Mouse (Mus musculus) heart, embryonic 13.5 days (tissue): ENCODE measurements around the gene Golm1. TPM values are rescaled to one million over a fixed set of nuclear protein-coding genes. Genes with fewer than 3 reads are reported as not detected.
A peak's percentile ranks its signal among the peaks of the same experiment; 100 is the strongest.
"Not testable (repeated sequence)": the region's sequence is repeated elsewhere in the genome, so short reads cannot be mapped to it uniquely, and the experiment has no call there.

Source experiments
- ATAC-seq: fragments of 200-750 bp; cut with Nextera tagmentation; 2 replicates; pipeline ENCODE4 v1.8.0; 2017; ENCODE audit warnings: moderate TSS enrichment; ENCODE audit not compliant: insufficient number of reproducible peaks, low FRiP score, low TSS enrichment; ENCODE audit errors: extremely low read depth
- H3K27ac ChIP-seq: fragments of 300-500 bp; sonication (generic); replicated peaks from 2 replicates; pipeline ENCODE4 v1.5.1; 2015; ENCODE audit warnings: moderate library complexity, mild to moderate bottlenecking, inconsistent platforms
- H3K27me3 ChIP-seq: fragments of 300-500 bp; sonication (generic); replicated peaks from 2 replicates; pipeline ENCODE4 v1.6.1; 2015; ENCODE audit warnings: mild to moderate bottlenecking, inconsistent platforms
- H3K36me3 ChIP-seq: fragments of 300-500 bp; sonication (generic); 2 replicates; pipeline ENCODE4 v1.6.1; 2015; ENCODE audit warnings: mild to moderate bottlenecking, inconsistent platforms
- H3K4me1 ChIP-seq: fragments of 300-500 bp; sonication (generic); 2 replicates; pipeline ENCODE4 v1.6.1; 2015; ENCODE audit warnings: inconsistent platforms
- H3K4me2 ChIP-seq: fragments of 300-500 bp; sonication (generic); 2 replicates; pipeline ENCODE4 v1.6.1; 2015; ENCODE audit warnings: inconsistent platforms, mild to moderate bottlenecking, moderate library complexity
- H3K4me3 ChIP-seq: fragments of 300-500 bp; sonication (generic); 2 replicates; pipeline ENCODE4 v1.5.1; 2015; ENCODE audit warnings: moderate library complexity, mild to moderate bottlenecking, inconsistent platforms
- H3K9ac ChIP-seq: fragments of 300-500 bp; sonication (generic); 2 replicates; pipeline ENCODE4 v1.6.1; 2015; ENCODE audit warnings: inconsistent platforms, mild to moderate bottlenecking, moderate library complexity
- H3K9me3 ChIP-seq: fragments of 300-500 bp; sonication (generic); 2 replicates; pipeline ENCODE4 v1.6.1; 2016; ENCODE audit warnings: inconsistent platforms
- WGBS: fragments of 180-500 bp; shearing (Covaris S2); methylation state at CpG from one replicate; pipeline ENCODE4 v1.1.7; 2015; ENCODE audit warnings: mixed read lengths; 5-methylcytosine and 5-hydroxymethylcytosine counted together
- polyA plus RNA-seq: library from polyadenylated mRNA; unstranded; fragments of >200 nt; fragmentation: Nextera tagmentation; extraction: Ambion mirVana; gene quantifications from 2 replicates; pipeline ENCODE4 v1.2.1, GENCODE M21; 2015

Golm1 gene
- 44.8 and 51.3 TPM in 2 replicates for polyA plus RNA-seq

DNA sequence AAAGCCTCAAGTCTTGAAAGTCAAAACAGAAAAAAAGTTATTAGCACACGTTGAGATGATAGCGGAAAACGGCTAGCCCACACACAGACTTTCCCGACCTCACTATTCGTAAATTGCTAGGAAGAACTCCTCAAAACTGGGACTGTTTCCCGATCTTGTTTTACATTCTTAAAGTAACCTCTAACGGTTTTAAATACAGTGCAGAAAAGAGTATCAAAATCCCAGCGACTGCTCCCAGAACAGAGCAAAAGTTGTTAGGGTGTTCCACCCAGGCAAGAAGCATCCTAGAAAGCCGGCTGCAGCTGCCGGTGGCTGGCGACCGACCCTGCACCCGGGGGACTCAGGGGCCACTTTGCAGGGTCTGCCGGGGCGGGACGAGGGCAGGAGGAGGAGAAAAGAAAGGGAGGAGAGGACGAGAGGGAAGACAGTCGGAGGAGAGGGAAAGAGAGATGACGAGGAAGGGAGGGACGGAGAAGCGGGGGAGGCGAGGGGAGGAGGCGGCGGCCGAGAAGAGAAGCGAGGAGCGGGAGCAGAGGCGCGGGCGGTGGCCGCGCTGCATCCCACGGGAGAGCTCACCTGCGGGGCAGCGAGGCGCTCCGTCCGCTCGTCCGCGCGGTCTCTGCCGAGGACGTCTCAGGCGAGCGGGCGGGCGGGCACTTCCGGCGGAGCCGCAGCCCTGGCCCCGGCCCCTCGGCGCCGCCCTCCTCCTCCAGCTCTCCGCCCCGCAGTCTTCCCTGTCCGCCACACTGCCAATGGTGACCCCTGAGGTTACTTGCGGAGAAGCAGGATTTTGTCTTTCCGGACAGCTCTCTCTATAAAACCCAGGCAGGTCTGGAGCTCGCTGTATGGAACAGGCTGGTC is at the start of gene Golm1:
TSS of gene Golm1 (minus strand) at position 661 of the 861 bp plus-strand sequence.
- Histone ChIP-seq H3K27ac (peak within 1 kb of the TSS; percentile 68), H3K4me3 (peak within 1 kb of the TSS; percentile 84)

DNA sequence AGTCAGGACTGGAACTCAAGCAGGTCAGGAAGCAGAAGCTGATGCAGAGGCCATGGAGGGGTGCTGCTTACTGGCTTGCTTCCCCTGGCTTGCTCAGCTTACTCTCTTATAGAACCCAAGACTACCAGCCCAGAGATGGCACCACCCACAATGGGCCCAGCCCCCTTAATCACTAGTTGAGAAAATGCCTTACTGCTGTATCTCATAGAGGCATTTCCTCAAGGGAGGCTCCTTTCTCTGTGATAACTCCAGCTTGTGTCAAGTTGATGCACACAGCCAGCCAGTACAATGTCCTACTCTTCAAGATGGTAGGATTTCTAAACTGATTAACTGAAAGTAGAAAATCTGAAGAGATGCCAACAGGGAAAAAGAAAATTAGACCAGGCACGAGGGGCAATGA is 46.5 kb upstream of the Golm1 start:
- H3K36me3 ChIP-seq, H3K4me3 ChIP-seq, H3K9ac ChIP-seq, H3K9me3 ChIP-seq, H3K27me3 ChIP-seq, ATAC-seq, H3K27ac ChIP-seq, H3K4me2 ChIP-seq: not testable (repeated sequence)
- 70% methylated on average over 1 of the region's 1 CpGs for WGBS
- H3K4me1 ChIP-seq: peaks cover 20% of the 10 kb centered on the region

More for the DNA sequence above, at the start of gene Golm1:
- Histone ChIP-seq H3K27me3 (no peaks in the 10 kb centered on the region), H3K9me3 (no peaks in the 10 kb centered on the region), H3K9ac (peak within 1 kb of the TSS; percentile 86), H3K4me1 (peaks cover 18% of the 10 kb centered on the region), H3K36me3 (no peaks in the 10 kb centered on the region), H3K4me2 (peak within 1 kb of the TSS; percentile 85)
- peak; percentile 65 for ATAC-seq
- WGBS: under 1% methylated on average over 44 of the region's 61 CpGs

DNA sequence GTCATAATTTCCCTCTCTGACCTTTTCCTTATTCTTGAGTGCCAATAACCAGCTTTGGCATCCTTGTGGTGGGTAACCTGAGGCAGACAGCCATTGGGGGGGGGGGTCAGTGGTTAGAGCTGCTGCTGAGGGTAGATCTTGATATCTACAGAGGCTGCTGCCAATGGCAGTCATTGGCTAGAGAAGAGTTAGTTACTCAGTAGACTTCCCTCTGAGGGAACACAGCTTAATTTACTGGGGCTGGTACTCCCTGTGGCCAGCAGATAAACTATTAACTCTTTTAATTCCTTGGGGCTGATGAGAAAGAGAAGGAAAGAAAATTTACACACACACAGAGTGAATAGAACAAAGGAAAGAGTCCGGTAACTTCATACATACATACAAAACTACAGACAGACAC is 43.9 kb upstream of the Golm1 start:
- Histone ChIP-seq H3K4me1 (peaks cover 11% of the 10 kb centered on the region), H3K4me3 (no peak overlapping the region), H3K36me3 (no peaks in the 10 kb centered on the region), H3K4me2 (no peak overlapping the region), H3K27me3 (peaks cover 3% of the 10 kb centered on the region), H3K9me3 (no peaks in the 10 kb centered on the region), H3K9ac (no peak overlapping the region), H3K27ac (peak overlapping the region; percentile 12; the same call in 1 of the 2 replicates)
- 87% methylated on average over 1 of the region's 1 CpGs for WGBS
- ATAC-seq: no peak

DNA sequence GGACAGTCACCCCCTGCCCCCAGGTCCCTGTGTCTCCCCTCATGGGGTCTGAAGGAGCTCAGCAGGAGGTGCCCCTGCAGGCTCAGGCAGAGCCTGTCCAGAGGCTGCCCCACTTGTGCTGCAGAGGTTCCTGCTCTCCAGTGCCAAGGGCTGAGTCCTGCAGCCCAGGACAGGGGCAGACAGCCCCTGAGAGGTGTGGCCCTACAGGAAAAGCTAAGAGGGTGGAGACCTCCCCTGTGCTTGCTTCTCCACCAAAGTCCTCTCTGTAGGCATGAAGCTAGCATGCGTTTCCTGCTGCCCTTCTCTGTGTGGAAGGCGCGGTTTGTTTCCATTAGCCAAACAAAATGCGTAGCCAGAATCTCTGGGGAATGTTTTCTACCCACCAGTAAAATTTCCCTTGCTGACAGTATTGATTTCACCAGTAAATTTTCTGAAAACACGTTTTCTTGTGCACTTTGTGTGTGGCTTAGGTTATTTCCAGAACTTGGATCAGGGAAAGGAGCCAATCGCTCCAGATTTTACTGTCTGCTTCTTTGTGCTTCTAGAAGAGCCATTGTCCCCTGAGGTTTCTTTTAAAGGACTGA is 43.3 kb upstream of the Golm1 start:
- not testable (repeated sequence) for H3K27me3 ChIP-seq, H3K36me3 ChIP-seq, H3K4me2 ChIP-seq, H3K9ac ChIP-seq, ATAC-seq, H3K4me3 ChIP-seq, H3K9me3 ChIP-seq
- 32% methylated on average over 6 of the region's 6 CpGs for WGBS
- peak overlapping the region; percentile 12; the same call in 1 of the 2 replicates for H3K27ac ChIP-seq
- peaks cover 11% of the 10 kb centered on the region for H3K4me1 ChIP-seq

DNA sequence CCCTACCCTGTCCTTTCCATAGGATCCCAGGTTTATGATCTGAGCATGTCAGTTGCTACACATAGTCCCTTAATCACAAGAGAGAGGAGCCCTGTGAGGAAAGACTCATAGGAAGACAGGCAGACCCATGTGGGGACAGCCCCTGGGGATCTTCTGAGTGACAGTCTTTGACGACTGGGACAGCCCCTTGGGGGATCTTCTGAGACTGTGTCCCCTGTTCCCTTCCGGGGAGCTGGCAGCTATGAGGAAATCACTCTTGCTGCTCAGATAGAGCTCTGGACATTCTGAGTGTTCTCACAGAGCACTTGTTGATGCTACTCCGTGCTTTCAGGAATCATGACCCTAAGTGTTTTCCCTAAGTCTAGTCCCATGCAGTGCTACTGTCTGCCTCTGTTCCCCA is 38.1 kb upstream of the Golm1 start:
- H3K4me2 ChIP-seq: no peak overlapping the region
- peaks cover 18% of the 10 kb centered on the region for H3K27me3 ChIP-seq
- H3K4me3 ChIP-seq: no peak overlapping the region
- H3K9me3 ChIP-seq: no peaks in the 10 kb centered on the region
- no peak for ATAC-seq
- H3K4me1 ChIP-seq: 0 out of 2 replicates have a peak, but pooled peaks cover 3% of the 10 kb centered on the region
- no peaks in the 10 kb centered on the region for H3K36me3 ChIP-seq
- WGBS: 36% methylated on average over 3 of the region's 3 CpGs
- H3K9ac ChIP-seq: no peak overlapping the region
- no peak overlapping the region for H3K27ac ChIP-seq

DNA sequence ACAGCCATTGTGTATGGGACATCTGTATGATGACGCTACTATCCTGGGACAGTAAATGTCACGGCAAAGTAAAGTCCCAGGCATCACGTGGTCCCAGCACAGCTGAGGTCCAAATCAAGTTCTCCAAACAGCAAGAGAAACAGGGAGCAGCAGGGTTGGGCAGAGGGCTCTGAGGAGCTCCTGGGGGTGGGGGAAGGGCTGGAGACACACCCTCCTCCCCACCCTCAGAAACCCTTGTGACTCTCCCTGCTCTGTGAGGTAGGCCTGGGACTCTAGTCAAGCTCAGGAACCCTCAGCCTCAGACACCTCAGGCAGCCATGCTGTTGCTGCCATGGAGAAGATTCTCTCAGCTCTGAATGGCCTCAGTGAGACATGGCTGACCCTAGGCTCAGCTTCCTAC is 36.4 kb upstream of the Golm1 start, which contains the start of gene Spata31d1b:
TSS of gene Spata31d1b (plus strand) at position 301 of the 400 bp plus-strand sequence.
- not testable (repeated sequence) for H3K36me3 ChIP-seq, ATAC-seq, H3K4me1 ChIP-seq, H3K4me2 ChIP-seq, H3K9ac ChIP-seq, H3K9me3 ChIP-seq, H3K27ac ChIP-seq, H3K4me3 ChIP-seq
- peaks cover 18% of the 10 kb centered on the region for H3K27me3 ChIP-seq
- WGBS: 77% methylated on average over 3 of the region's 3 CpGs

DNA sequence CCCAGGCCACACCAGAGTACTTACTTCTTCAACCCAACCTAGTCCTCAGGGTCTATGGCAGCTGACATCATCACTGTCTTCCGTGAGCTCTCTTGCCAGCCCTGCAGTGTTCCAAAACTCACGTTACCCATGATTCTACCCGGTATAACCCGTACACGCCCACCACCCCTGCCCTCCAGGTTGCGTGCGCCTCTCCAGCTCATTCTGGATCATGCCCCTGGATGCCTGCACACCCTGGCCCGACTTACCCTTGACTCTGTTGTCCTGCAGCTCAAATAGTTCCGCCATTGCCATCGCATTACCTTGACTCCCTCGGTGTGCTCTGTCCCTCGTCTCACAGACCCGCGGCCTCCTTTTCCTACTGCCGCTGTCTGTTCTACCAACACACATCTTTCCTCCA is 34.6 kb upstream of the Golm1 start, which contains the start of gene Spata31d1a:
TSS of gene Spata31d1a (minus strand) at position 101 of the 400 bp plus-strand sequence.
- H3K27ac ChIP-seq: no peak within 1 kb of the TSS
- 84% methylated on average over 15 of the region's 15 CpGs for WGBS

DNA sequence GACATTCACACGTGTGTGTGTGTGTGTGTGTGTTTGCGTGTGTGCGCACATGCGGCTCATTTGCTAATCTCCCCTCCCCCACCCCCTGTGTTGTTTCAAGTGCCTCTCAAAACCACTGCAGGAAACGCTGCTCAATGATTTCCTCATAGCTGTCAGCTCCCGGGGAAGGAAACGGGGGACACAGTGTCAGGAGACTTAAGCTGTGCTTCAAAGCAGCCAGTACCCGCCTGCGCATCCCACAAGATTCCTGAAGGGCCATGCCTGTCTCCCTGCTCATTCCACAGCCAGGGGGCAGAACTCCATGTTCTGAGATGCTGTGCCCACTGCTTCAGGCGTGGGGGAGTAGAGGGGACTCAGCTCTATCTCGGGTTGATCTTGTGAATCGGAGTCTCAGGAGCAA is 29.0 kb upstream of the Golm1 start:
- WGBS: 31% methylated on average over 12 of the region's 12 CpGs
- peak overlapping the region; percentile 23; the same call in 1 of the 2 replicates for H3K4me2 ChIP-seq
- H3K9me3 ChIP-seq: no peaks in the 10 kb centered on the region
- H3K27me3 ChIP-seq: peaks cover 20% of the 10 kb centered on the region
- no peak overlapping the region for H3K4me3 ChIP-seq
- H3K9ac ChIP-seq: no peak overlapping the region
- H3K4me1 ChIP-seq: peaks cover 10% of the 10 kb centered on the region
- H3K27ac ChIP-seq: no peak overlapping the region
- no peaks in the 10 kb centered on the region for H3K36me3 ChIP-seq
- no peak for ATAC-seq

More for the DNA sequence above, 34.6 kb upstream of the Golm1 start, which contains the start of gene Spata31d1a:
- Histone ChIP-seq H3K9ac (no peak within 1 kb of the TSS), H3K4me2 (no peak within 1 kb of the TSS), H3K27me3 (peaks cover 16% of the 10 kb centered on the region), H3K4me1 (no peaks in the 10 kb centered on the region), H3K9me3 (no peaks in the 10 kb centered on the region), H3K4me3 (no peak within 1 kb of the TSS), H3K36me3 (no peaks in the 10 kb centered on the region)
- no peak for ATAC-seq

DNA sequence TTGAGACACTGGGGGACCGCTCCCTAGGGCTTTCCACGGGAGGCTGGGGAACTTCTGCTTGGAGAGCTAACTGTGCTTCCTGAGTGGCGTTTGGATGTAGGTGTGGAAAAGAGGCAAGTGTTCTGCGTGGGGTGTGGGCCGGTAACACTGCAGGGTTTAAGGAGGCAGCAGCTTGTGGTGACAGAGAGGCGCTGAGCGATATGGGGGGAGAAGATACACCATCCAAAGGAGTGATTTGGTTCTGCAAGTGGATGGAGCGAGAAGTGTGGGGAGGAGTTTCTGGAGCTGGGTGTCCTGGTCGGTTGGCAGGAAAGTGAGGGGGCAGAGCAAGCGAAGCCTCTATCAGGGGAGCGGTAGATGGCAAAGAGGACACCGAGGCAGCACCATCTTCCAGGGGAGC is 27.9 kb upstream of the Golm1 start:
- WGBS: 72% methylated on average over 12 of the region's 12 CpGs
- Histone ChIP-seq H3K27me3 (peaks cover 20% of the 10 kb centered on the region), H3K9ac (no peak overlapping the region), H3K4me1 (peaks cover 10% of the 10 kb centered on the region), H3K4me2 (no peak overlapping the region), H3K4me3 (no peak overlapping the region), H3K36me3 (no peaks in the 10 kb centered on the region), H3K27ac (no peak overlapping the region), H3K9me3 (no peaks in the 10 kb centered on the region)
- no peak for ATAC-seq

DNA sequence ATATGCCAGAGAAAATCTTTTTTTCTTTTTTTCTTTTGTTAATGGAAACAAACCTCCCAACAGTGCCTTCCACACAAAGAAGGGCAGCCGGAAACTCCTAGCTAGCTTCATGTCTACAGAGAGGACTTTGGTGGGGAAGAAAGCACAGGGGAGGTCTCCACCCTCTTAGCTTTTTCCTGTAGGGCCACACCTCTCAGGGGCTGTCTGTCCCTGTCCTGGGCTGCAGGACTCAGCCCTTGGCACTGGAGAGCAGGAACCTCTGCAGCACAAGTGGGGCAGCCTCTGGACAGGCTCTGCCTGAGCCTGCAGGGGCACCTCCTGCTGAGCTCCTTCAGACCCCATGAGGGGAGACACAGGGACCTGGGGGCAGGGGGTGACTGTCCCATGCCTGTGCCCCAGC is 24.5 kb upstream of the Golm1 start:
- not testable (repeated sequence) for H3K9me3 ChIP-seq, H3K4me3 ChIP-seq, H3K36me3 ChIP-seq, H3K27ac ChIP-seq, H3K4me2 ChIP-seq, ATAC-seq, H3K9ac ChIP-seq
- Histone ChIP-seq H3K27me3 (peaks cover 20% of the 10 kb centered on the region), H3K4me1 (peaks cover 10% of the 10 kb centered on the region)
- 73% methylated on average over 1 of the region's 1 CpGs for WGBS

DNA sequence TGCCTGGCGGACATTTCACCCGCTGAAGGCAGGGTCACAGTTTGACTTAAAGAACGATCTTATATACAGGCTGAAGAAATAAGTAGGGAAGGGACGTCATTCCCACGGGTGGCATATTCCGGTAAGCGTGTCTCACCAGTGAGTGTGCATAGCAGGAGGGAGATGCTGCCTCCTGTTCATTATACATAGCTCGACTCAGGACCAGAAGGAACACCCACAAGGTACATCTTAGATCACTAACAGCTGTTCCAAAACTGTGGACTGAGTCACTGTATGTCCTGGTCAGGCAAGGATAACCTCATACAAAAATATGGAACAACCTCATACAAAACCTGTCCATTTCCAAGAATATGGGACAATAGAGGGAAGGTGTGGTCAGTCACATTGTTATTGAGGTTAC is 23.5 kb upstream of the Golm1 start:
- H3K9ac ChIP-seq: no peak overlapping the region
- H3K27ac ChIP-seq: no peak overlapping the region
- H3K27me3 ChIP-seq: peaks cover 20% of the 10 kb centered on the region
- H3K4me2 ChIP-seq: no peak overlapping the region
- no peaks in the 10 kb centered on the region for H3K36me3 ChIP-seq
- H3K4me1 ChIP-seq: peaks cover 3% of the 10 kb centered on the region
- no peak overlapping the region for H3K4me3 ChIP-seq
- 87% methylated on average over 8 of the region's 8 CpGs for WGBS
- ATAC-seq: no peak
- H3K9me3 ChIP-seq: no peaks in the 10 kb centered on the region
